ENCODE assay signal across 8 mouse cellular contexts in the genomic region with DNA sequence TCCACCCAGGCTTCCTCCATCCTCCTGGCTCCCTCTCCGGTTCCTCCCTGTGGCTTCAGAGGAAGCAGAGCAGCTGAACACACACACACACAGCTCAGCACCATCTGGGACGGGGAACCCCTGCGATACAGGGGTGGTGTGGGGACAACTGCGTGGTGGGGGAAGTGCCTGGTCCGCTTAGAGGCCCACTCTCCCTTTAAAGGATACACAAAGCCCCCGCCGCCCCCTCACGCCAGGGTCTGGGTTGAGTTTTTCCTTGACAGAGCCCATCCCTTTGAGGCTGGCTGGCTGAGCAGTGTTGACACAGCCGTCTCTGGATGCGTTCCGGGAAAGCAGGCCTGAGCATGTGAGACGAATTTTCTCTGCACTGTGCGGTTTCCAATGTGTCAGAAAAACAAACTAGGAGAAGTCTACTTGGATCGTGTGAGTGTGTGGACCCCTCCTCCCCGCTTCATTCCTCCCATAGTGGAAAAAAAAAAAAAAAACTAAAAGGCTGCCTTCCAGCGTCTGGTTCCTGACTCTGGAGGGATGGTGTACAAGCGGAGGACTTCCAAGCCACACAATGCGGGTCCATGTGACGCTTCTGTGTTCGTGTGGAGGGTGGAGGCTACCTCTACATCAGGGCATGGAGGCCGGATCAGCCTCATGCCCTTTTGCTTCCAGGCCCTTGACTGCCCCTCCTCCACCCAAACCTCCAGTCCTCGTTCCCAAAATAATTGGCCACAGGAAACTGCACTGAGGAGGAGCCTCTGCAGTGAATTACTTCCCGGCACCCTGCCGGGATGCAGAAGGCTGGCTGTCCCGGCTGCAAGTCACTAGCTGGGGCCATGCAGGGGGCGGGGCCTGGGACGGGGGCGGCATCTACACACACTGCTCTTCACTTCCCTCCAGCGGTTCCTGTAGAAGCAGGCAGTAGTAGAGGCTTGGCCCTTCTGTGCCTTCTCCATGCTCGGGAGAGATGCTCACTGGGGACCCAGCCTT.
DNase-seq lines count a peak whose midpoint lies in the region; ATAC-seq lines count a peak whose summit lies in the region.

No protein-coding gene starts in this region.

- H3K27ac ChIP-seq in embryonic facial prominence, embryonic 14.5 days (replicated peaks; ENCODE audit: low read depth, low read length): peak overlapping the region; percentile 98
- H3K27ac ChIP-seq in limb, embryonic 13.5 days: peak overlapping the region; percentile 98
- H3K27ac ChIP-seq in midbrain, embryonic 14.5 days (replicated peaks; ENCODE audit: low read depth, low read length): peak overlapping the region; percentile 83

- H3K4me1 ChIP-seq in embryonic facial prominence, embryonic 14.5 days (ENCODE audit: control insufficient read depth, insufficient read depth, low read length): peaks cover 35% of the 10 kb centered on the region
- peaks cover 40% of the 10 kb centered on the region for H3K4me1 ChIP-seq in limb, embryonic 13.5 days
- peaks cover 39% of the 10 kb centered on the region for H3K4me1 ChIP-seq in midbrain, embryonic 14.5 days (ENCODE audit: control insufficient read depth, insufficient read depth, low read length)

- peak overlapping the region; percentile 49 for H3K4me2 ChIP-seq in embryonic facial prominence, embryonic 14.5 days (ENCODE audit: low read depth, low read length)
- peak overlapping the region; percentile 59 for H3K4me2 ChIP-seq in limb, embryonic 13.5 days (replicated peaks)
- peak overlapping the region; percentile 42 for H3K4me2 ChIP-seq in midbrain, embryonic 14.5 days (ENCODE audit: low read length)

- H3K27me3 ChIP-seq in embryonic facial prominence, embryonic 14.5 days (replicated peaks; ENCODE audit: control insufficient read depth, insufficient read depth, low read length): no peaks in the 10 kb centered on the region
- no peaks in the 10 kb centered on the region for H3K27me3 ChIP-seq in limb, embryonic 13.5 days
- no peaks in the 10 kb centered on the region for H3K27me3 ChIP-seq in midbrain, embryonic 14.5 days (ENCODE audit: control insufficient read depth, insufficient read depth, low read length)

- 1% methylated on average over 28 of the region's 30 CpGs for WGBS in embryonic facial prominence, embryonic 14.5 days
- WGBS in limb, embryonic 13.5 days: under 1% methylated on average over 30 of the region's 30 CpGs
- WGBS in midbrain, embryonic 14.5 days: 3% methylated on average over 30 of the region's 30 CpGs

- peak; percentile 70 for DNase-seq in layer of hippocampus, adult 11-12 months (ENCODE audit: low spot score)
- DNase-seq in layer of hippocampus, adult 9-10 months (ENCODE audit: low spot score): no peak
- peak; percentile 98 for DNase-seq in embryonic facial prominence, embryonic 14.5 days (ENCODE audit: low spot score)
- DNase-seq in heart, adult 8-10 months (ENCODE audit: low spot score): peak; percentile 93
- peak; percentile 82 for DNase-seq in kidney, adult 18-20 months
- DNase-seq in midbrain, embryonic 14.5 days: peak; percentile 80
- DNase-seq in spleen, postnatal 14 days (ENCODE audit: low spot score in 2 of 2): peak; percentile 17 to 22

- peak overlapping the region; percentile 51 for H3K9ac ChIP-seq in embryonic facial prominence, embryonic 14.5 days (ENCODE audit: low read depth, low read length)
- peak overlapping the region; percentile 58 for H3K9ac ChIP-seq in limb, embryonic 13.5 days
- H3K9ac ChIP-seq in midbrain, embryonic 14.5 days (replicated peaks; ENCODE audit: low read length): 0 out of 2 replicates have a peak overlapping the region, but pooled peaks have one; percentile 12

- peak; percentile 92 for ATAC-seq in embryonic facial prominence, embryonic 14.5 days (ENCODE audit: low read depth)
- ATAC-seq in limb, embryonic 13.5 days (ENCODE audit: low FRiP score, low read depth): peak; percentile 93
- ATAC-seq in midbrain, embryonic 14.5 days (ENCODE audit: low FRiP score, low TSS enrichment): peak; percentile 77; the same call in 1 of the 2 replicates

- H3K36me3 ChIP-seq in embryonic facial prominence, embryonic 14.5 days (ENCODE audit: control insufficient read depth, insufficient read depth, low read length): no peaks in the 10 kb centered on the region
- H3K36me3 ChIP-seq in limb, embryonic 13.5 days: no peaks in the 10 kb centered on the region
- H3K36me3 ChIP-seq in midbrain, embryonic 14.5 days (ENCODE audit: control insufficient read depth, insufficient read depth, low read length): no peaks in the 10 kb centered on the region

- H3K9me3 ChIP-seq in embryonic facial prominence, embryonic 14.5 days (ENCODE audit: control insufficient read depth, low read length): no peaks in the 10 kb centered on the region
- H3K9me3 ChIP-seq in limb, embryonic 13.5 days: no peaks in the 10 kb centered on the region
- H3K9me3 ChIP-seq in midbrain, embryonic 14.5 days (ENCODE audit: control insufficient read depth, low read length): no peaks in the 10 kb centered on the region

- H3K4me3 ChIP-seq in embryonic facial prominence, embryonic 14.5 days (ENCODE audit: low read depth, low read length): peak overlapping the region; percentile 21
- peak overlapping the region; percentile 30 for H3K4me3 ChIP-seq in limb, embryonic 13.5 days
- no peak overlapping the region for H3K4me3 ChIP-seq in midbrain, embryonic 14.5 days (replicated peaks; ENCODE audit: low read depth, low read length)
